Mouse (Mus musculus): Measurements from ENCODE around the gene Dip2b. TPM values are rescaled to one million over a fixed set of nuclear protein-coding genes. Genes with fewer than 3 reads are reported as not detected.

The Dip2b gene
- polyA plus RNA-seq, 1 experiment, result 20.3 TPM

- Histone ChIP-seq H3K36me3 (ENCODE audit: control insufficient read depth, insufficient read depth, low read length) (no peaks in the 10 kb centered on the region), H3K4me1 (ENCODE audit: control insufficient read depth, insufficient read depth, low read length) (peaks cover 3% of the 10 kb centered on the region; the same call in 1 of the 2 replicates), H3K27me3 (ENCODE audit: control insufficient read depth, insufficient read depth, low read length) (no peaks in the 10 kb centered on the region), H3K4me3 (ENCODE audit: control insufficient read depth, low read depth, low read length) (no peak overlapping the region), H3K27ac (ENCODE audit: control insufficient read depth, insufficient read depth, low read depth, low read length) (no peak overlapping the region)
- no peak for TF ChIP-seq POLR2A (IDR thresholded peaks at IDR 0.05; ENCODE audit: control insufficient read depth, low read depth, low read length)
- TF ChIP-seq CTCF (IDR thresholded peaks at IDR 0.05; ENCODE audit: control insufficient read depth, insufficient read depth, insufficient replicate concordance, low read depth, low read length), result no peak
These were observed 46.4 kb downstream of the Dip2b start for GRCm38 (mm10) chr15:100084882-100085281.

- H3K4me1 ChIP-seq (ENCODE audit: control insufficient read depth, insufficient read depth, low read length), result no peaks in the 10 kb centered on the region
- no peak for TF ChIP-seq POLR2A (IDR thresholded peaks at IDR 0.05; ENCODE audit: control insufficient read depth, low read depth, low read length)
- TF ChIP-seq CTCF (IDR thresholded peaks at IDR 0.05; ENCODE audit: control insufficient read depth, insufficient read depth, insufficient replicate concordance, low read depth, low read length), result no peak
- no peak overlapping the region for H3K27ac ChIP-seq (ENCODE audit: control insufficient read depth, insufficient read depth, low read depth, low read length)
- H3K27me3 ChIP-seq (ENCODE audit: control insufficient read depth, insufficient read depth, low read length), result no peaks in the 10 kb centered on the region
- no peak overlapping the region for H3K4me3 ChIP-seq (ENCODE audit: control insufficient read depth, low read depth, low read length)
- H3K36me3 ChIP-seq (ENCODE audit: control insufficient read depth, insufficient read depth, low read length), result no peaks in the 10 kb centered on the region
These were observed 49.6 kb downstream of the Dip2b start for GRCm38 (mm10) chr15:100088021-100088420.

GRCm38 (mm10) chr15:100089645-100090053 lies 51.2 kb downstream of the Dip2b start:
- H3K27me3 ChIP-seq (ENCODE audit: control insufficient read depth, insufficient read depth, low read length), result no peaks in the 10 kb centered on the region
- no peak overlapping the region for H3K27ac ChIP-seq (ENCODE audit: control insufficient read depth, insufficient read depth, low read depth, low read length)
- TF ChIP-seq POLR2A (IDR thresholded peaks at IDR 0.05; ENCODE audit: control insufficient read depth, low read depth, low read length) (no peak), CTCF (IDR thresholded peaks at IDR 0.05; ENCODE audit: control insufficient read depth, insufficient read depth, insufficient replicate concordance, low read depth, low read length) (no peak)
- H3K36me3 ChIP-seq (ENCODE audit: control insufficient read depth, insufficient read depth, low read length), result no peaks in the 10 kb centered on the region
- H3K4me3 ChIP-seq (ENCODE audit: control insufficient read depth, low read depth, low read length), result no peak overlapping the region
- H3K4me1 ChIP-seq (ENCODE audit: control insufficient read depth, insufficient read depth, low read length), result no peaks in the 10 kb centered on the region

GRCm38 (mm10) chr15:100091818-100092217 lies 53.4 kb downstream of the Dip2b start:
- no peak for TF ChIP-seq CTCF (IDR thresholded peaks at IDR 0.05; ENCODE audit: control insufficient read depth, insufficient read depth, insufficient replicate concordance, low read depth, low read length)
- no peak for TF ChIP-seq POLR2A (IDR thresholded peaks at IDR 0.05; ENCODE audit: control insufficient read depth, low read depth, low read length)
- Histone ChIP-seq H3K4me1 (ENCODE audit: control insufficient read depth, insufficient read depth, low read length) (no peaks in the 10 kb centered on the region), H3K27ac (ENCODE audit: control insufficient read depth, insufficient read depth, low read depth, low read length) (no peak overlapping the region), H3K4me3 (ENCODE audit: control insufficient read depth, low read depth, low read length) (no peak overlapping the region), H3K36me3 (ENCODE audit: control insufficient read depth, insufficient read depth, low read length) (no peaks in the 10 kb centered on the region), H3K27me3 (ENCODE audit: control insufficient read depth, insufficient read depth, low read length) (no peaks in the 10 kb centered on the region)

- Histone ChIP-seq H3K36me3 (ENCODE audit: control insufficient read depth, insufficient read depth, low read length) (no peaks in the 10 kb centered on the region), H3K4me3 (ENCODE audit: control insufficient read depth, low read depth, low read length) (no peak overlapping the region), H3K27me3 (ENCODE audit: control insufficient read depth, insufficient read depth, low read length) (no peaks in the 10 kb centered on the region), H3K4me1 (ENCODE audit: control insufficient read depth, insufficient read depth, low read length) (no peaks in the 10 kb centered on the region), H3K27ac (ENCODE audit: control insufficient read depth, insufficient read depth, low read depth, low read length) (no peak overlapping the region)
- no peak for TF ChIP-seq CTCF (IDR thresholded peaks at IDR 0.05; ENCODE audit: control insufficient read depth, insufficient read depth, insufficient replicate concordance, low read depth, low read length)
- no peak for TF ChIP-seq POLR2A (IDR thresholded peaks at IDR 0.05; ENCODE audit: control insufficient read depth, low read depth, low read length)
These were observed 53.8 kb downstream of the Dip2b start for GRCm38 (mm10) chr15:100092258-100092657.

GRCm38 (mm10) chr15:100096587-100097428 lies 58.3 kb downstream of the Dip2b start:
- TF ChIP-seq POLR2A (IDR thresholded peaks at IDR 0.05; ENCODE audit: control insufficient read depth, low read depth, low read length), result no peak
- no peak for TF ChIP-seq CTCF (IDR thresholded peaks at IDR 0.05; ENCODE audit: control insufficient read depth, insufficient read depth, insufficient replicate concordance, low read depth, low read length)
- Histone ChIP-seq H3K36me3 (ENCODE audit: control insufficient read depth, insufficient read depth, low read length) (no peaks in the 10 kb centered on the region), H3K27ac (ENCODE audit: control insufficient read depth, insufficient read depth, low read depth, low read length) (no peak overlapping the region), H3K4me1 (ENCODE audit: control insufficient read depth, insufficient read depth, low read length) (no peaks in the 10 kb centered on the region), H3K4me3 (ENCODE audit: control insufficient read depth, low read depth, low read length) (no peak overlapping the region), H3K27me3 (ENCODE audit: control insufficient read depth, insufficient read depth, low read length) (no peaks in the 10 kb centered on the region)

- no peaks in the 10 kb centered on the region for H3K36me3 ChIP-seq (ENCODE audit: control insufficient read depth, insufficient read depth, low read length)
- H3K4me3 ChIP-seq (ENCODE audit: control insufficient read depth, low read depth, low read length), result no peak overlapping the region
- peaks cover 2% of the 10 kb centered on the region for H3K4me1 ChIP-seq (ENCODE audit: control insufficient read depth, insufficient read depth, low read length)
- H3K27me3 ChIP-seq (ENCODE audit: control insufficient read depth, insufficient read depth, low read length), result no peaks in the 10 kb centered on the region
- H3K27ac ChIP-seq (ENCODE audit: control insufficient read depth, insufficient read depth, low read depth, low read length), result no peak overlapping the region
- TF ChIP-seq POLR2A (IDR thresholded peaks at IDR 0.05; ENCODE audit: control insufficient read depth, low read depth, low read length), result no peak
- no peak for TF ChIP-seq CTCF (IDR thresholded peaks at IDR 0.05; ENCODE audit: control insufficient read depth, insufficient read depth, insufficient replicate concordance, low read depth, low read length)
These were observed 61.9 kb downstream of the Dip2b start for GRCm38 (mm10) chr15:100100336-100100735.
